Mouse (Mus musculus) hindbrain, embryonic 12.5 days (tissue): ENCODE data around the gene Usp25. TPM values are rescaled to one million over a fixed set of nuclear protein-coding genes. Genes with fewer than 3 reads are reported as not detected.

Experiments used
- ATAC-seq: fragments of 200-750 bp; cut with Nextera tagmentation; 2 replicates; pipeline ENCODE4 v1.8.0; 2017; ENCODE audit warnings: moderate TSS enrichment; ENCODE audit not compliant: low FRiP score
- H3K27ac ChIP-seq: fragments of 300-500 bp; sonication (generic); 2 replicates; pipeline ENCODE4 v1.5.1; 2016; ENCODE audit warnings: mild to moderate bottlenecking
- H3K27me3 ChIP-seq: fragments of 300-500 bp; sonication (generic); 2 replicates; pipeline ENCODE4 v1.6.1; 2016; ENCODE audit warnings: mild to moderate bottlenecking
- H3K36me3 ChIP-seq: fragments of 300-500 bp; sonication (generic); 2 replicates; pipeline ENCODE4 v1.6.1; 2016; ENCODE audit warnings: mild to moderate bottlenecking
- H3K4me1 ChIP-seq: fragments of 300-500 bp; sonication (generic); 2 replicates; pipeline ENCODE4 v1.6.1; 2016
- H3K4me2 ChIP-seq: fragments of 300-500 bp; sonication (generic); replicated peaks from 2 replicates; pipeline ENCODE4 v1.6.1; 2016; ENCODE audit warnings: mild to moderate bottlenecking
- H3K4me3 ChIP-seq: fragments of 300-500 bp; sonication (generic); 2 replicates; pipeline ENCODE4 v1.5.1; 2016; ENCODE audit warnings: mild to moderate bottlenecking
- H3K9ac ChIP-seq: fragments of 300-500 bp; sonication (generic); 2 replicates; pipeline ENCODE4 v1.6.1; 2016; ENCODE audit warnings: mild to moderate bottlenecking, moderate library complexity
- H3K9me3 ChIP-seq: fragments of 300-500 bp; sonication (generic); replicated peaks from 2 replicates; pipeline ENCODE4 v1.6.1; 2016; ENCODE audit warnings: mild to moderate bottlenecking
- WGBS: fragments of 180-500 bp; shearing (Covaris S2); methylation state at CpG from one replicate; pipeline ENCODE4 v1.1.7; 2016; 5-methylcytosine and 5-hydroxymethylcytosine counted together
- polyA plus RNA-seq: library from polyadenylated mRNA; unstranded; fragments of >200 nt; fragmentation: Nextera tagmentation; extraction: Ambion mirVana; gene quantifications from 2 replicates; pipeline ENCODE4 v1.2.1, GENCODE M21; 2016

Usp25 gene
- polyA plus RNA-seq, 1 experiment from 2014 or later, result 21.0 TPM

GRCm38 (mm10) chr16:77103637-77104264, 90.2 kb downstream of the Usp25 start:
- no peak overlapping the region for H3K9ac ChIP-seq
- no peaks in the 10 kb centered on the region for H3K27me3 ChIP-seq
- peaks cover 4% of the 10 kb centered on the region; the same call in 1 of the 2 replicates for H3K4me1 ChIP-seq
- H3K36me3 ChIP-seq, result peaks cover 5% of the 10 kb centered on the region; the same call in 1 of the 2 replicates
- no peaks in the 10 kb centered on the region for H3K9me3 ChIP-seq
- H3K4me3 ChIP-seq, result no peak overlapping the region
- H3K27ac ChIP-seq, result no peak overlapping the region
- no peak overlapping the region for H3K4me2 ChIP-seq
- ATAC-seq, result no peak
- WGBS, result 91% methylated on average over 5 of the region's 5 CpGs

DNA sequence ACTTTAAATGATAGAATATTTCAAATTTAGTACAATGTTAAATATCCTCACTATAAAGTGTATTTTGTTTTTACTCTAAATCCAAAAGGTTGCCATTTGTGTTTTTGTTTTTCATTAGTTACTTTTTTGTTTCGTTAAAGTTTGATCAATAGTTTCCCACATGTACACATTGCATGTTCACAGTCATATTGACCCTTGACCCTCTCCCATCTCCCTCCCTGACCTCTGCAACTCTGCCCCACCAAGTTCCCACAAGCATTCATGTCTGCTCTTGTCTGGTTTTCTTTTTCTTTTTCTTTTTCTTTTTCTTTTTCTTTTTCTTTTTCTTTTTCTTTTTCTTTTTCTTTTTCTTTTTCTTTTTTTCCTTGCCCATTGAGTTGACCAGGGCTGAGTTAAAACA, 97.8 kb downstream of the Usp25 start:
- whole genome bisulfite sequencing, result 89% methylated on average over 1 of the region's 1 CpGs
- H3K9me3 ChIP-seq, result no peaks in the 10 kb centered on the region
- H3K4me1 ChIP-seq, result no peaks in the 10 kb centered on the region
- no peak overlapping the region for H3K27ac ChIP-seq
- H3K4me2 ChIP-seq, result no peak overlapping the region
- H3K4me3 ChIP-seq, result no peak overlapping the region
- no peak overlapping the region for H3K9ac ChIP-seq
- ATAC-seq, result no peak
- peaks cover 18% of the 10 kb centered on the region for H3K36me3 ChIP-seq
- no peaks in the 10 kb centered on the region for H3K27me3 ChIP-seq

DNA sequence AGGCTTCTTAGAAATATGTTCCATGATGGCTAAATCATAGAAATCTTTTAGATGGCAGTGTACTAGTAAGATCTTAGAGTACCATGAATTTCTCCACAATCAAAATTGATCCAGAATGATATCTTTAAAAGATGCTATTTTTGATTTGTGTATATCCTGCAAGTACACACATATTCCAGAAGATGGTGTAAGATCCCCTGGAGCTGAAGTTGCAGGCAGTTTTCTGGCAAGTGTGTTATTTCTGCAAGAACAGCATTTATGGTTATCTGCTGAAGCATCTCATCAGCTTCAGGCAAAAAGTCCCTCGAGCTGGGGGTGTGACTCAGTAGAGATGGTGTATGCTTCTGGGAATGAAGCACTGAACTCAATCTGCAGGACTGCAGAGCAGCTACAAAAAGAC, 112.4 kb downstream of the Usp25 start:
- Histone ChIP-seq H3K27ac (no peak overlapping the region), H3K4me1 (0 out of 2 replicates have a peak, but pooled peaks cover 3% of the 10 kb centered on the region), H3K36me3 (no peaks in the 10 kb centered on the region), H3K4me3 (no peak overlapping the region), H3K9me3 (no peaks in the 10 kb centered on the region), H3K27me3 (no peaks in the 10 kb centered on the region), H3K9ac (no peak overlapping the region), H3K4me2 (no peak overlapping the region)
- no peak for ATAC-seq
- 76% methylated on average over 1 of the region's 1 CpGs for WGBS

GRCm38 (mm10) chr16:77128683-77129082, 115.2 kb downstream of the Usp25 start:
- H3K36me3 ChIP-seq, result no peaks in the 10 kb centered on the region
- H3K9me3 ChIP-seq, result no peaks in the 10 kb centered on the region
- no peak overlapping the region for H3K4me2 ChIP-seq
- H3K27me3 ChIP-seq, result no peaks in the 10 kb centered on the region
- 41% methylated on average over 5 of the region's 5 CpGs for WGBS
- H3K4me1 ChIP-seq, result 0 out of 2 replicates have a peak, but pooled peaks cover 3% of the 10 kb centered on the region
- H3K4me3 ChIP-seq, result no peak overlapping the region
- H3K9ac ChIP-seq, result no peak overlapping the region
- H3K27ac ChIP-seq, result no peak overlapping the region
- peak; percentile 58; the same call in 1 of the 2 replicates for ATAC-seq

DNA sequence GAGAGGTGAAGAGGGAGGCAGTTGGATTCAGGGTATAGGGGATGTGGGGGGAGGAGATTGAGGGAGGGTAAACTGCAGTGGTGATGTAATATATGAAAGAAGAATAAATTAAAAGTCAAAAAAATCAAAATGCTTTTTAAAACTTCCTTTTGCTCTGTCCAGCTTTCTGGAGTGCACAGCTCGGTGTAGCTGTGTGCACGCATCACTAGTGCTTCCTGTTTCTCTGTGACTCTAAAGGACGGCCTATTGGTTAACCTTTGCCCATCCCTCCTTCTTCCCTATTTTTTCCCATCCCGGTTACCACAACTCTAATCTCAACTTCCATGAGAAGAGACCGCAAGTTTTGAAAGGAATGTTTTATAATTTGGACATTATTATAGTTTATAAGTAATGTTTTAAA, 119.5 kb downstream of the Usp25 start:
- H3K9me3 ChIP-seq, result no peaks in the 10 kb centered on the region; the same call in 1 of the 2 replicates
- no peak overlapping the region for H3K27ac ChIP-seq
- WGBS, result 90% methylated on average over 5 of the region's 5 CpGs
- H3K9ac ChIP-seq, result no peak overlapping the region
- H3K4me2 ChIP-seq, result no peak overlapping the region
- no peaks in the 10 kb centered on the region for H3K27me3 ChIP-seq
- 0 out of 2 replicates have a peak, but pooled peaks cover 3% of the 10 kb centered on the region for H3K4me1 ChIP-seq
- ATAC-seq, result no peak
- no peaks in the 10 kb centered on the region for H3K36me3 ChIP-seq
- no peak overlapping the region for H3K4me3 ChIP-seq

GRCm38 (mm10) chr16:77140651-77141050, 127.1 kb downstream of the Usp25 start:
- H3K4me3 ChIP-seq, result no peak overlapping the region
- ATAC-seq, result no peak
- no peak overlapping the region for H3K27ac ChIP-seq
- no peak overlapping the region for H3K9ac ChIP-seq
- 93% methylated on average over 7 of the region's 7 CpGs for WGBS
- H3K27me3 ChIP-seq, result no peaks in the 10 kb centered on the region
- H3K9me3 ChIP-seq, result no peaks in the 10 kb centered on the region; the same call in 1 of the 2 replicates
- H3K36me3 ChIP-seq, result no peaks in the 10 kb centered on the region
- no peak overlapping the region for H3K4me2 ChIP-seq
- no peaks in the 10 kb centered on the region for H3K4me1 ChIP-seq

GRCm38 (mm10) chr16:77146801-77147200, 133.3 kb downstream of the Usp25 start:
- H3K9ac ChIP-seq, result no peak overlapping the region
- 89% methylated on average over 5 of the region's 5 CpGs for WGBS
- H3K36me3 ChIP-seq, result no peaks in the 10 kb centered on the region
- no peaks in the 10 kb centered on the region for H3K4me1 ChIP-seq
- H3K27me3 ChIP-seq, result no peaks in the 10 kb centered on the region
- H3K9me3 ChIP-seq, result no peaks in the 10 kb centered on the region
- H3K4me3 ChIP-seq, result no peak overlapping the region
- no peak overlapping the region for H3K4me2 ChIP-seq
- ATAC-seq, result no peak
- H3K27ac ChIP-seq, result no peak overlapping the region

DNA sequence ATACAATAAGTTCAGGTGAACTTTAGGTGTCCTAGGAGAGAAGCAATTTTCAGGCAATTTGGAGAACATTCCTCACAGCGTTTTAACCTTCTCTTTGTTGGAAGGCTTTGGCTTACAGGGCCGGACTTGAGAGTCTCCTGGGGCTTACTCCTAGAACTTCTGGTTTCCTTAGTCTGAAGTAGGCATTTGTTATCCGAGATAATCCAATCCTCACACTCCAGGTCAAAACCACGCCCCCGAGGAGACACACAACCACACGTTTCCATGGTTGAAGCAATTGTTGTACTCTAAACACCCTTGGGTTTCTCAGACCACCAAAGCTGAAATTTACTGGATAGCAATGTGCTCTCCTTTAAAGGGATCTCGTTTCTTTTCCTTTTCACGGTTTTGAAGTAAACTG, 136.8 kb downstream of the Usp25 start:
- H3K4me2 ChIP-seq, result no peak overlapping the region
- H3K27me3 ChIP-seq, result no peaks in the 10 kb centered on the region
- no peaks in the 10 kb centered on the region for H3K4me1 ChIP-seq
- ATAC-seq, result no peak
- no peak overlapping the region for H3K9ac ChIP-seq
- no peaks in the 10 kb centered on the region for H3K9me3 ChIP-seq
- WGBS, result 69% methylated on average over 8 of the region's 8 CpGs
- no peak overlapping the region for H3K4me3 ChIP-seq
- no peak overlapping the region for H3K27ac ChIP-seq
- H3K36me3 ChIP-seq, result no peaks in the 10 kb centered on the region

DNA sequence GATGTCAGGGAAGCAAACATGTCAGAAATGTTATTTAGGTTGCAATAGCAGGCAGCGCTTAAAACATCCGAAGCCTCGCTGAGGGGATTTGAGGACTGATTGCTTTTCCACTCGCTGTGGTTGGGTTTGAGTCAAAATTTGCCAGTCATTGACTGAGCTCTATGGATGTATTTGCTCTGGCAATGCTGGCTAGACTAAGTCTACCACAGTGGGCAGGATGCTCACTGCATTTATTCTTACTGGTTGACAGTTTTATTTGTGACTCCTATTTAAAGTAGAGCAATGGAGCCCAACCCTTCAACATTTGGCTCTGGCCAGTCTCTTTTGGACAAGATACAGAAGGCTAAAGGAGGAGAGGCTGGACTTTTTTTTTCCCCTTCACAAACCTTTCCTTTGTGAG, 137.4 kb downstream of the Usp25 start:
- WGBS, result 86% methylated on average over 4 of the region's 4 CpGs
- no peaks in the 10 kb centered on the region for H3K27me3 ChIP-seq
- no peaks in the 10 kb centered on the region for H3K36me3 ChIP-seq
- no peaks in the 10 kb centered on the region for H3K4me1 ChIP-seq
- H3K9ac ChIP-seq, result no peak overlapping the region
- H3K4me3 ChIP-seq, result no peak overlapping the region
- ATAC-seq, result no peak
- no peak overlapping the region for H3K4me2 ChIP-seq
- no peak overlapping the region for H3K27ac ChIP-seq
- no peaks in the 10 kb centered on the region for H3K9me3 ChIP-seq

- H3K9me3 ChIP-seq, result no peaks in the 10 kb centered on the region
- H3K27me3 ChIP-seq, result no peaks in the 10 kb centered on the region
- 93% methylated on average over 1 of the region's 1 CpGs for WGBS
- no peak overlapping the region for H3K27ac ChIP-seq
- no peak for ATAC-seq
- H3K4me2 ChIP-seq, result no peak overlapping the region
- H3K9ac ChIP-seq, result no peak overlapping the region
- H3K4me1 ChIP-seq, result no peaks in the 10 kb centered on the region
- H3K36me3 ChIP-seq, result no peaks in the 10 kb centered on the region
- H3K4me3 ChIP-seq, result no peak overlapping the region
Measured at GRCm38 (mm10) chr16:77152288-77152687, 138.8 kb downstream of the Usp25 start.

DNA sequence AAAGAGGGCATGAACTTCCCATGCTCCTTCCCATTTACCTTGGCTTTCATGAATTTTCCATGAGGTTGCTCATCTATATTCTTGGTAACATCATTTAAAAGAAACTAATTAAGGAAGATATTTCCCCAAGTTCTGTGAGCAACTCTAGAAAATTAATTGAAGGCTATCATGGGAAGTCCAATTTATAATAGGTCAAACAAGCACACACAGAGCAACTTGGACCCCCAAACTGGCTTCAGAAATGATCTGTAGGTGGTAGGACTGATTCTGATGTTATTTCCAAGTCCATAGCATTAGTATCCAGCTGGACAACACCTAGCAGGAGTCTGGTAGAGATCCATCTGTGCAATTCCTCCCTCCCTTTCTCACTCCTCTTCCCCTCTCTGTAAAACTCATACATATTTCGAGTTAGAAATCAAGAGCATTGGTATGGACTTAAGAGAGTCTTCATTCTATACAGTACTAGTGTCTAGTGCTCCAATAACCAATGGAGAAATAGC, 139.8 kb downstream of the Usp25 start:
- H3K9ac ChIP-seq, result no peak overlapping the region
- H3K4me3 ChIP-seq, result no peak overlapping the region
- no peak overlapping the region for H3K4me2 ChIP-seq
- no peak overlapping the region for H3K27ac ChIP-seq
- no peaks in the 10 kb centered on the region for H3K4me1 ChIP-seq
- no peaks in the 10 kb centered on the region for H3K9me3 ChIP-seq
- ATAC-seq, result no peak
- 73% methylated on average over 1 of the region's 1 CpGs for WGBS
- H3K36me3 ChIP-seq, result no peaks in the 10 kb centered on the region
- H3K27me3 ChIP-seq, result no peaks in the 10 kb centered on the region

- H3K4me2 ChIP-seq, result no peak overlapping the region
- no peaks in the 10 kb centered on the region for H3K4me1 ChIP-seq
- H3K36me3 ChIP-seq, result no peaks in the 10 kb centered on the region
- WGBS, result 88% methylated on average over 2 of the region's 2 CpGs
- H3K4me3 ChIP-seq, result no peak overlapping the region
- no peak for ATAC-seq
- H3K27me3 ChIP-seq, result no peaks in the 10 kb centered on the region
- H3K27ac ChIP-seq, result no peak overlapping the region
- no peak overlapping the region for H3K9ac ChIP-seq
- no peaks in the 10 kb centered on the region for H3K9me3 ChIP-seq
Measured at GRCm38 (mm10) chr16:77153815-77154214, 140.3 kb downstream of the Usp25 start.

GRCm38 (mm10) chr16:77154831-77155230, 141.3 kb downstream of the Usp25 start:
- Histone ChIP-seq H3K4me2 (no peak overlapping the region), H3K9me3 (no peaks in the 10 kb centered on the region), H3K36me3 (no peaks in the 10 kb centered on the region), H3K9ac (no peak overlapping the region), H3K4me3 (no peak overlapping the region), H3K27ac (no peak overlapping the region), H3K27me3 (no peaks in the 10 kb centered on the region), H3K4me1 (no peaks in the 10 kb centered on the region)
- ATAC-seq, result no peak
- 97% methylated on average over 1 of the region's 1 CpGs for WGBS
